Mouse (Mus musculus) splenic B cell, adult 2 months (primary cell): ENCODE data around the gene Scn4a.

ENCODE experiments used
- DNase-seq: peaks from one replicate; pipeline ENCODE4 v3.0.0-alpha.2; 2011; ENCODE audit warnings: low read depth, low spot score
- H3K27me3 ChIP-seq: 2 replicates; pipeline ENCODE4 v1.6.1; 2012; ENCODE audit warnings: mild to moderate bottlenecking, low read length, moderate library complexity, mixed read lengths; ENCODE audit not compliant: control insufficient read depth, poor library complexity, insufficient read depth, severe bottlenecking
- H3K36me3 ChIP-seq: 2 replicates; pipeline ENCODE4 v1.6.1; 2012; ENCODE audit warnings: mild to moderate bottlenecking, low read length, moderate library complexity, mixed read lengths; ENCODE audit not compliant: control insufficient read depth, poor library complexity, insufficient read depth, severe bottlenecking

Gene Scn4a

DNA sequence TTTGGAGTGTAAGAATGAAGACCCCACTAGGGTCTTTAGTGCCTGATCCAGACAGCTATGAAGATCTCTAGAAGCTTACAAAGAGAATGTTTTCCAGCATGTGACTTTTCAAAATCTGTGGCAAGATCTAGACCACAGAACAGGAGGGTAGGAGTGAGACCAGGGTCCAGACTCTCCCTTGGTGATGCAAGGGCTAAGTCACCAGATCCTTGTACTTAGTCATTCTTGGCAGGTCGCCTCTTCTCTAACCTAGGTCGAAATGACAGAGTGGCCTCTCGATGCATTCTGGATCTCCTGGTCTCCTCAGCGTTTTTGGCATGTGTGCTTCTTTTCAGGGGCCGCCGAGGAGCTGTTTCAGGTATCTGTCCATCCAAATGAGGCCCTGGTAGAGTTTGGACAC is 70.6 kb downstream of the Scn4a start:
- no peak for DNase-seq
- Histone ChIP-seq H3K36me3 (no peaks in the 10 kb centered on the region), H3K27me3 (no peaks in the 10 kb centered on the region)

GRCm38 (mm10) chr11:106276454-106276853 is 76.6 kb downstream of the Scn4a start, which contains the start of gene Tcam1:
Gene Tcam1, plus strand, starts transcription at chr11:106276672.
- Histone ChIP-seq H3K36me3 (no peaks in the 10 kb centered on the region), H3K27me3 (no peaks in the 10 kb centered on the region)
- peak; percentile 99 for DNase-seq

GRCm38 (mm10) chr11:106274971-106275411 is 78.1 kb downstream of the Scn4a start:
- no peak for DNase-seq
- Histone ChIP-seq H3K36me3 (no peaks in the 10 kb centered on the region), H3K27me3 (no peaks in the 10 kb centered on the region)

- Histone ChIP-seq H3K27me3 (no peaks in the 10 kb centered on the region), H3K36me3 (no peaks in the 10 kb centered on the region)
- no peak for DNase-seq
These were observed 78.7 kb downstream of the Scn4a start for GRCm38 (mm10) chr11:106274374-106274773.

DNA sequence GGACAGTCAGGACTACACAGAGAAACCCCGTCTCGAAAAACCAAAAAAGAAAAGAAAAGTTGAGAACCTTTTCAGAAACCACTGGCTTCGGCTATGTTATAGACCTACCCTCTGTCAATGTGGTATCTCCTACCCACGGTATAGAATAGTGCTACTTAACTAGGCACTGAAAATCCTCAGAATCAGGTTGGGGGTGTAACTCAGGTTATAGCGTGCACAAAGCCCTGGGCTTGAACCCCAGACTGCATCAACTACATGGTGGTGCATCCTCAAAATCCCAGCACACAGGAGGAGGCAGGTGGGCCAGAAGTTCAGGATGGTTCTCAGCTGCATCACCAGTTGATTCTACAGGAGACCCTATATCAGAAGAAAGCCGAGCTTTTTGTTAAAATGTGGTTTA is 79.3 kb downstream of the Scn4a start:
- no peak for DNase-seq
- Histone ChIP-seq H3K36me3 (no peaks in the 10 kb centered on the region), H3K27me3 (no peaks in the 10 kb centered on the region)

DNA sequence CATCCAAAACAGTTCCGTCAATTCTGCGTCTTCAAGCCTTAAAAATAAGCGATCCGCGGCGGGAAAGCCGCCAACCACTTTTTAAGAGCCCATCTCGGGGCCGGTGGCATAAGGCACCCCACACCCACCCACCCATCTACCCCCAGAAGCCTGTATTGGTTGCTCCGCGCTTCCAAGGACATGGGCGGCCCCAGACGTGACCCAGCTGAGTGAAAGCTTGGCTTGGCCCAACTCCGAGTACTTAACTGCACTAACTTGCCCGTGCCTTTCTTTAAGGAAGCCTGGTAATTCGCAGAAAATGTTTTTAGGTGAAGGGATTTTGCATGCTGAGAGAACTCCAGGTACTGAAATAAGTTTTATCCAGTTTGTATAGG is 79.8 kb downstream of the Scn4a start:
- no peaks in the 10 kb centered on the region for H3K36me3 ChIP-seq
- DNase-seq, result no peak
- no peaks in the 10 kb centered on the region for H3K27me3 ChIP-seq

DNA sequence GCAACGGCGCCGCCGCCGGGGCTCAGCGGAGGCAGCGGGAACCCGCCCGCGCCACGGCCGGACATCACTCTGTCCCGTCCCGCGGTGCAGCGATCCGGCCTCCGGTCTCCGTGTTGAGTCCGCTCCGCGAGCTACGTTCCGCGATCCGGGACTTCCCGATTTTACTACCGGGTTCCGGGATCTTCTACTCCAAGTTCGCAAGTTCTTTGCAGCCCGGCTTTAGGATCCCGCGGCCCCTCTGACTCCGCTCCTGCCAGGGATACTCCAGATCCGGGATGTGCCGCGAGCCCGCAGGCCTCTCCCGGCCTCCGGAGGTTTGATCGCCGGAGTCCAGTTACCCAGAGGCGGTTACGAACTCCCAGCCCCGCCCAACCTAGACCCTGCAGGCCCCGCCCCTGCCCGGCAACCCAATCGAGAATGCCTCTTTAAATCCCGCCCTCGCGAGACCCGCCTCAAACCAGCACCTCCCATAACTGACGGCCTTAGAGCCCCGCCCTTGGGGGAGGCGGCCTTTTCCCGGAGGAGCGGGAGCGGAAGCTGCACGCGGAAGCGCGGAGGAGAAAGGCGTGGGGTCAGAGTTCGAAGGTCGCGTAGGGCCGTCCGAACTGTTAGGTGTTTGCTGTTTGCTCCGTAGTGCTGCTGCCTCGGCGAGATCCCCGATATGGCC is 80.3 kb downstream of the Scn4a start, which contains the start of gene Smarcd2:
Smarcd2 (minus strand) TSS at position 329 of the 667 bp plus-strand sequence.
- peak; percentile 96 for DNase-seq
- peaks cover under 1% of the 10 kb centered on the region; the same call in 1 of the 2 replicates for H3K36me3 ChIP-seq
- H3K27me3 ChIP-seq, result no peaks in the 10 kb centered on the region

GRCm38 (mm10) chr11:106271794-106272643 is 81.1 kb downstream of the Scn4a start:
- Histone ChIP-seq H3K36me3 (peaks cover 5% of the 10 kb centered on the region; the same call in 1 of the 2 replicates), H3K27me3 (no peaks in the 10 kb centered on the region)
- DNase-seq, result peak; percentile 58

DNA sequence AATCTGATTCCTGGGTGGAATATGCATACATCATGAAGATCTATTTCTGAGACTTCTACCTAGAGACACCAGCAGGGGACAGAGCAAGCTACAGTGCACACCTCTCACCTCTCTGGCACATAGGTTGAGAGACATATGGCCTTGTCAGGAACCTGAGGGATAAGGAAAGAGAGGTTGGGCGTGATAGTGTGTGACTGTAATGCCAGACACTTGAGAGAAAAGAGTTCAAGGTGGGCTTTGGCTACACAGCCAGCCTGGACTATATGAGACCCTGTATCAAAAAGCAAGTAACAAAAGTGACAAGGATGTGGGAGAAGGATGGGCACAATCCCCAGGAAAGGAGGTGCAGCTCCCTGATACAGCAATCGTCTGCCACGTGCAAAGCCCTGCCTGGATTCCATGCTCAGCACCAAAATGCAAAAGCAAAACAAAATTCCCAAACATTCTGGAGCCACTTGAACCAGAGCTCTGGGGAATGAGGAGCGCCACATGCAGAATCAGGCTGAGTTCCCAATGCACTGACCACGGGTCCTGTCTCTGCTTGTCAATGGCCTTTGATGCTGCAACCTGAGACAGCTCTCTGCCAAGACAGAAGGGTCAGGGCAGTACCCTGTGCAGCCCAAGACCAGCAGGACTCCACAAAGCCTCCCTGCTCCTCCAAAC is 81.8 kb downstream of the Scn4a start:
- H3K36me3 ChIP-seq, result peaks cover 6% of the 10 kb centered on the region; the same call in 1 of the 2 replicates
- H3K27me3 ChIP-seq, result no peaks in the 10 kb centered on the region
- DNase-seq, result no peak

DNA sequence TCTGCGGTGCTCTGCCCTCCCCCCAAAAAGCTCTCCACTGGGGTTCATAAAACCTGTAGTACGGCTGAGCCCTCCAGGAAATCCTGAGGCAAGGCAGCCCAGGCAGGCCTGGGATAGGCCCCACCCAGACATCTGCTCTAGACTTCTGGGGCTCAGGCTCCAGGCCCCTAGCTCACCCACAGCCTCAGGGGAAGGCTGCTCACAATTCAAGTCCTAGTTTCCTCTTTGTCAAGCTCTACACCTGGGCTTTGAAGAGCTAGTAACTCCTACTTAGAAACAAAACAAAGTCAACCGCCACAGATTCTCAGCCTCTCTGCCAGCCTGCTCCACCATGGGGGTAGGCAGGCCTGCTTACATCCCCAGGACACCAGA is 84.0 kb downstream of the Scn4a start:
- peaks cover 15% of the 10 kb centered on the region for H3K36me3 ChIP-seq
- H3K27me3 ChIP-seq, result no peaks in the 10 kb centered on the region
- peak; percentile 20 for DNase-seq
